Comparison of ENCODE assay signal across 18 mouse cellular contexts in genomic region chr4:145846793-145847192, GRCm38 (mm10). TPM values are rescaled to one million over a fixed set of nuclear protein-coding genes. Genes with fewer than 3 reads are reported as not detected.
A peak's percentile ranks its signal among the peaks of the same experiment; 100 is the strongest.
DNase-seq lines count a peak whose midpoint lies in the region; ATAC-seq and TF ChIP-seq lines count a peak whose summit lies in the region.
"Not testable (repeated sequence)": the region's sequence is repeated elsewhere in the genome, so short reads cannot be mapped to it uniquely, and the experiment has no call there.
"Had no signal": no experiment of that assay in that cellular context is flagged by ENCODE, and none has a peak within 500 bp of the region (broad histone marks: within the 10 kb centered on the region; RNA-seq: fewer than 3 reads in every experiment).

No protein-coding gene starts in this region.

- DNase-seq in forebrain, postnatal 0 days; lung, embryonic 14.5 days; stomach, postnatal 0 days (ENCODE audit: low spot score): not testable (repeated sequence)
- DNase-seq in hindbrain, embryonic 11.5 days (ENCODE audit: low spot score): peak; percentile 0

- H3K9me3 ChIP-seq in embryonic facial prominence, embryonic 12.5 days; forebrain, postnatal 0 days (ENCODE audit: low read length); hindbrain, embryonic 11.5 days (ENCODE audit: control insufficient read depth, low read length); intestine, embryonic 16.5 days (ENCODE audit: control insufficient read depth, low read length); lung, embryonic 14.5 days (ENCODE audit: low read depth, low read length); midbrain, embryonic 15.5 days; stomach, postnatal 0 days (ENCODE audit: control insufficient read depth, low read length): not testable (repeated sequence)
- peaks cover 20% of the 10 kb centered on the region for H3K9me3 ChIP-seq in limb, embryonic 13.5 days

- not testable (repeated sequence) for H3K9ac ChIP-seq in embryonic facial prominence, embryonic 12.5 days; forebrain, postnatal 0 days; hindbrain, embryonic 11.5 days (ENCODE audit: low read depth, low read length); intestine, embryonic 16.5 days (ENCODE audit: low read depth, low read length); limb, embryonic 13.5 days; lung, embryonic 14.5 days; midbrain, embryonic 15.5 days; stomach, postnatal 0 days (ENCODE audit: low read length)

- peak; percentile 65; the same call in 1 of the 2 replicates for ATAC-seq in embryonic facial prominence, embryonic 12.5 days (ENCODE audit: insufficient number of reproducible peaks, insufficient read depth, low FRiP score, low TSS enrichment)
- ATAC-seq in forebrain, postnatal 0 days: peak; percentile 56; the same call in 1 of the 2 replicates
- ATAC-seq in hindbrain, embryonic 11.5 days (ENCODE audit: low FRiP score): peak; percentile 59
- ATAC-seq in intestine, embryonic 16.5 days: peak; percentile 47; the same call in 1 of the 2 replicates
- peak; percentile 41; the same call in 1 of the 2 replicates for ATAC-seq in limb, embryonic 13.5 days (ENCODE audit: low FRiP score, low read depth)
- peak; percentile 28; the same call in 1 of the 2 replicates for ATAC-seq in lung, embryonic 14.5 days (ENCODE audit: insufficient read depth)
- ATAC-seq in midbrain, embryonic 15.5 days (replicated peaks): peak; percentile 53; the same call in 1 of the 2 replicates
- ATAC-seq in stomach, postnatal 0 days (ENCODE audit: low FRiP score, low TSS enrichment): peak; percentile 69

- TF ChIP-seq EP300 in stomach, postnatal 0 days (optimal IDR thresholded peaks at IDR 0.05): not testable (repeated sequence)

- not testable (repeated sequence) for H3K36me3 ChIP-seq in embryonic facial prominence, embryonic 12.5 days; forebrain, postnatal 0 days (ENCODE audit: insufficient read depth); hindbrain, embryonic 11.5 days (ENCODE audit: control insufficient read depth, insufficient read depth, low read length); intestine, embryonic 16.5 days (ENCODE audit: control insufficient read depth, insufficient read depth, low read length); limb, embryonic 13.5 days; lung, embryonic 14.5 days (ENCODE audit: insufficient read depth); midbrain, embryonic 15.5 days (replicated peaks); stomach, postnatal 0 days (ENCODE audit: control insufficient read depth, insufficient read depth, low read length)

- TF ChIP-seq CTCF in forebrain, postnatal 0 days (IDR thresholded peaks at IDR 0.05; ENCODE audit: low read depth); lung, embryonic 14.5 days (IDR thresholded peaks at IDR 0.05; ENCODE audit: low read depth); stomach, postnatal 0 days (IDR thresholded peaks at IDR 0.05; ENCODE audit: low read depth): not testable (repeated sequence)

- H3K27me3 ChIP-seq in embryonic facial prominence, embryonic 12.5 days; forebrain, postnatal 0 days (ENCODE audit: insufficient read depth, low read length); hindbrain, embryonic 11.5 days (ENCODE audit: control insufficient read depth, insufficient read depth, low read length); intestine, embryonic 16.5 days (replicated peaks; ENCODE audit: control insufficient read depth, insufficient read depth, low read length); limb, embryonic 13.5 days; lung, embryonic 14.5 days (ENCODE audit: insufficient read depth, low read length); midbrain, embryonic 15.5 days (replicated peaks); stomach, postnatal 0 days (ENCODE audit: control insufficient read depth, insufficient read depth, low read length): not testable (repeated sequence)

- H3K4me1 ChIP-seq in embryonic facial prominence, embryonic 12.5 days; forebrain, postnatal 0 days (ENCODE audit: insufficient read depth); hindbrain, embryonic 11.5 days (replicated peaks; ENCODE audit: control insufficient read depth, insufficient read depth, low read length); intestine, embryonic 16.5 days (ENCODE audit: control insufficient read depth, insufficient read depth, low read length); limb, embryonic 13.5 days; lung, embryonic 14.5 days (ENCODE audit: insufficient read depth); midbrain, embryonic 15.5 days; stomach, postnatal 0 days (replicated peaks; ENCODE audit: control insufficient read depth, insufficient read depth): not testable (repeated sequence)

- H3K4me2 ChIP-seq in embryonic facial prominence, embryonic 12.5 days (replicated peaks); forebrain, postnatal 0 days (ENCODE audit: low read depth); hindbrain, embryonic 11.5 days (replicated peaks; ENCODE audit: low read depth, low read length); intestine, embryonic 16.5 days (ENCODE audit: low read depth, low read length); limb, embryonic 13.5 days (replicated peaks); lung, embryonic 14.5 days; midbrain, embryonic 15.5 days; stomach, postnatal 0 days (replicated peaks; ENCODE audit: low read depth): not testable (repeated sequence)

- H3K4me3 ChIP-seq in embryonic facial prominence, embryonic 12.5 days; forebrain, postnatal 0 days (ENCODE audit: low read depth, low read length); hindbrain, embryonic 11.5 days (ENCODE audit: low read depth, low read length); intestine, embryonic 16.5 days (ENCODE audit: low read length); limb, embryonic 13.5 days; lung, embryonic 14.5 days (ENCODE audit: low read depth, low read length); midbrain, embryonic 15.5 days; stomach, postnatal 0 days (ENCODE audit: low read depth, low read length): not testable (repeated sequence)

- H3K27ac ChIP-seq in embryonic facial prominence, embryonic 12.5 days; forebrain, postnatal 0 days (ENCODE audit: low read depth, low read length); hindbrain, embryonic 11.5 days (ENCODE audit: low read depth, low read length); intestine, embryonic 16.5 days (ENCODE audit: low read length); limb, embryonic 13.5 days; lung, embryonic 14.5 days (ENCODE audit: low read depth); midbrain, embryonic 15.5 days; stomach, postnatal 0 days (replicated peaks): not testable (repeated sequence)

RNA-seq across cellular contexts. Expression of gene Zfp986, which starts 21.8 kb away (rescaled TPM):
- not detected in 2 replicates for polyA plus RNA-seq in embryonic facial prominence, embryonic 12.5 days (2016; fragmentation: Nextera tagmentation; extraction: Ambion mirVana)
- 0.14 TPM in 1 of 2 replicates, not detected in the other for total RNA-seq in forebrain, postnatal 0 days (2014; rRNA removed)
- not detected in 2 replicates for polyA plus RNA-seq in forebrain, postnatal 0 days (2015; fragmentation: Nextera tagmentation; extraction: Ambion mirVana)
- not detected in 2 replicates for polyA plus RNA-seq in hindbrain, embryonic 11.5 days (2014; fragmentation: Nextera tagmentation; extraction: Ambion mirVana)
- polyA plus RNA-seq in intestine, embryonic 16.5 days (2015; fragmentation: Nextera tagmentation; extraction: Ambion mirVana): not detected in 2 replicates
- polyA plus RNA-seq in limb, embryonic 13.5 days (2015; fragmentation: Nextera tagmentation; extraction: Ambion mirVana): not detected in 2 replicates
- not detected in 2 replicates for polyA plus RNA-seq in lung, embryonic 14.5 days (2014; fragmentation: Nextera tagmentation; extraction: Ambion mirVana)
- polyA plus RNA-seq in midbrain, embryonic 15.5 days (2015; fragmentation: Nextera tagmentation; extraction: Ambion mirVana): not detected in 2 replicates
- polyA plus RNA-seq in stomach, postnatal 0 days (2015; fragmentation: Nextera tagmentation; extraction: Ambion mirVana): not detected in 2 replicates
- total RNA-seq: adrenal gland, postnatal 36 days; gastrocnemius, postnatal 4 days; layer of hippocampus, postnatal 36 days had no signal
- polyA plus RNA-seq: C2C12; forebrain, embryonic 13.5 days; heart, postnatal 0 days; hindbrain, embryonic 16.5 days; macrophage; neural tube, embryonic 13.5 days; testis, adult 2 months had no signal
